In genomic region chr11:32225222-32226104, GRCm38 (mm10) we compare ENCODE assay signal across 8 mouse cellular contexts. TPM values are rescaled to one million over a fixed set of nuclear protein-coding genes. Genes with fewer than 3 reads are reported as not detected.
DNase-seq lines count a peak whose midpoint lies in the region; ATAC-seq and TF ChIP-seq lines count a peak whose summit lies in the region.

No protein-coding gene starts in this region.

- H3K4me3 ChIP-seq in forebrain, embryonic 12.5 days (replicated peaks) = no peak overlapping the region
- no peak overlapping the region for H3K4me3 ChIP-seq in hindbrain, embryonic 14.5 days (replicated peaks; ENCODE audit: low read length)
- no peak overlapping the region for H3K4me3 ChIP-seq in lung, embryonic 14.5 days (ENCODE audit: low read depth, low read length)
- H3K4me3 ChIP-seq in stomach, postnatal 0 days (ENCODE audit: low read depth, low read length) = no peak overlapping the region

- peaks cover 32% of the 10 kb centered on the region for H3K4me1 ChIP-seq in forebrain, embryonic 12.5 days
- H3K4me1 ChIP-seq in hindbrain, embryonic 14.5 days (replicated peaks; ENCODE audit: control insufficient read depth, insufficient read depth, low read length) = peaks cover 26% of the 10 kb centered on the region
- H3K4me1 ChIP-seq in lung, embryonic 14.5 days (ENCODE audit: insufficient read depth) = peaks cover 35% of the 10 kb centered on the region
- H3K4me1 ChIP-seq in stomach, postnatal 0 days (replicated peaks; ENCODE audit: control insufficient read depth, insufficient read depth) = peaks cover 25% of the 10 kb centered on the region

- H3K27me3 ChIP-seq in forebrain, embryonic 12.5 days = peaks cover 49% of the 10 kb centered on the region
- H3K27me3 ChIP-seq in hindbrain, embryonic 14.5 days (ENCODE audit: control insufficient read depth, insufficient read depth, low read length) = peaks cover 26% of the 10 kb centered on the region
- H3K27me3 ChIP-seq in lung, embryonic 14.5 days (ENCODE audit: insufficient read depth, low read length) = no peaks in the 10 kb centered on the region
- H3K27me3 ChIP-seq in stomach, postnatal 0 days (ENCODE audit: control insufficient read depth, insufficient read depth, low read length) = no peaks in the 10 kb centered on the region

- WGBS in forebrain, embryonic 12.5 days = 65% methylated on average over 7 of the region's 7 CpGs
- 71% methylated on average over 7 of the region's 7 CpGs for WGBS in hindbrain, embryonic 14.5 days
- WGBS in lung, embryonic 14.5 days = 43% methylated on average over 7 of the region's 7 CpGs
- 45% methylated on average over 7 of the region's 7 CpGs for WGBS in stomach, postnatal 0 days

- no peaks in the 10 kb centered on the region for H3K9me3 ChIP-seq in forebrain, embryonic 12.5 days
- H3K9me3 ChIP-seq in hindbrain, embryonic 14.5 days (ENCODE audit: control insufficient read depth, low read length) = no peaks in the 10 kb centered on the region
- no peaks in the 10 kb centered on the region for H3K9me3 ChIP-seq in lung, embryonic 14.5 days (ENCODE audit: low read depth, low read length)
- no peaks in the 10 kb centered on the region for H3K9me3 ChIP-seq in stomach, postnatal 0 days (ENCODE audit: control insufficient read depth, low read length)

- H3K36me3 ChIP-seq in forebrain, embryonic 12.5 days (replicated peaks) = peaks cover 12% of the 10 kb centered on the region
- peaks cover 15% of the 10 kb centered on the region for H3K36me3 ChIP-seq in hindbrain, embryonic 14.5 days (replicated peaks; ENCODE audit: control insufficient read depth, insufficient read depth)
- H3K36me3 ChIP-seq in lung, embryonic 14.5 days (ENCODE audit: insufficient read depth) = peaks cover 24% of the 10 kb centered on the region
- H3K36me3 ChIP-seq in stomach, postnatal 0 days (ENCODE audit: control insufficient read depth, insufficient read depth, low read length) = no peaks in the 10 kb centered on the region; the same call in none of the 2 replicates

- DNase-seq in cerebellum, adult 11-12 months = peak; percentile 58
- no peak for DNase-seq in cerebellum, adult 11 months
- DNase-seq in 3134 (ENCODE audit: extremely low read depth, insufficient read length, low spot score) = peak; percentile 76
- no peak for DNase-seq in hindbrain, embryonic 14.5 days (ENCODE audit: low spot score)
- DNase-seq in lung, embryonic 14.5 days = peak; percentile 77
- DNase-seq in stomach, postnatal 0 days (ENCODE audit: low spot score) = peak; percentile 51
- DNase-seq in retina, postnatal 1 day = no peak

- H3K27ac ChIP-seq in forebrain, embryonic 12.5 days = peak overlapping the region; percentile 38; the same call in 1 of the 2 replicates
- H3K27ac ChIP-seq in hindbrain, embryonic 14.5 days = peak overlapping the region; percentile 40
- H3K27ac ChIP-seq in lung, embryonic 14.5 days (ENCODE audit: low read depth) = peak overlapping the region; percentile 98
- H3K27ac ChIP-seq in stomach, postnatal 0 days (replicated peaks) = peak overlapping the region; percentile 93

- TF ChIP-seq CTCF in lung, embryonic 14.5 days (IDR thresholded peaks at IDR 0.05; ENCODE audit: low read depth) = no peak
- TF ChIP-seq CTCF in stomach, postnatal 0 days (IDR thresholded peaks at IDR 0.05; ENCODE audit: low read depth) = no peak

- no peak overlapping the region for H3K4me2 ChIP-seq in forebrain, embryonic 12.5 days
- H3K4me2 ChIP-seq in hindbrain, embryonic 14.5 days (replicated peaks) = no peak overlapping the region
- H3K4me2 ChIP-seq in lung, embryonic 14.5 days = peak overlapping the region; percentile 40
- H3K4me2 ChIP-seq in stomach, postnatal 0 days (replicated peaks; ENCODE audit: low read depth) = peak overlapping the region; percentile 89; the same call in 1 of the 2 replicates

- ATAC-seq in forebrain, embryonic 12.5 days (ENCODE audit: low FRiP score) = no peak
- ATAC-seq in hindbrain, embryonic 14.5 days (ENCODE audit: low FRiP score) = no peak
- peak; percentile 19; the same call in 1 of the 2 replicates for ATAC-seq in lung, embryonic 14.5 days (ENCODE audit: insufficient read depth)
- ATAC-seq in stomach, postnatal 0 days (ENCODE audit: low FRiP score, low TSS enrichment) = peak; percentile 2; the same call in 1 of the 2 replicates

- no peak overlapping the region for H3K9ac ChIP-seq in forebrain, embryonic 12.5 days
- H3K9ac ChIP-seq in hindbrain, embryonic 14.5 days = no peak overlapping the region
- peak overlapping the region; percentile 23; the same call in 1 of the 2 replicates for H3K9ac ChIP-seq in lung, embryonic 14.5 days
- no peak overlapping the region for H3K9ac ChIP-seq in stomach, postnatal 0 days (ENCODE audit: low read length)

- no peak for TF ChIP-seq EP300 in stomach, postnatal 0 days (optimal IDR thresholded peaks at IDR 0.05)

RNA-seq across cellular contexts. Expression of gene Mpg, which starts 0.8 kb away (rescaled TPM):
- polyA plus RNA-seq in forebrain, embryonic 12.5 days (2016; fragmentation: Nextera tagmentation; extraction: Ambion mirVana) = 25.0 and 29.3 TPM in 2 replicates
- polyA plus RNA-seq in hindbrain, embryonic 14.5 days (2014; fragmentation: Nextera tagmentation; extraction: Ambion mirVana) = 29.7 and 37.5 TPM in 2 replicates
- 39.6 and 42.2 TPM in 2 replicates for polyA plus RNA-seq in lung, embryonic 14.5 days (2014; fragmentation: Nextera tagmentation; extraction: Ambion mirVana)
- polyA plus RNA-seq in stomach, postnatal 0 days (2015; fragmentation: Nextera tagmentation; extraction: Ambion mirVana) = 19.9 and 22.1 TPM in 2 replicates

RNA-seq across cellular contexts. Expression of gene Rhbdf1, which starts 3.4 kb away (rescaled TPM):
- 18.3 and 19.1 TPM in 2 replicates for polyA plus RNA-seq in forebrain, embryonic 12.5 days (2016; fragmentation: Nextera tagmentation; extraction: Ambion mirVana)
- 18.9 and 20.0 TPM in 2 replicates for polyA plus RNA-seq in hindbrain, embryonic 14.5 days (2014; fragmentation: Nextera tagmentation; extraction: Ambion mirVana)
- 52.8 and 63.9 TPM in 2 replicates for polyA plus RNA-seq in lung, embryonic 14.5 days (2014; fragmentation: Nextera tagmentation; extraction: Ambion mirVana)
- polyA plus RNA-seq in stomach, postnatal 0 days (2015; fragmentation: Nextera tagmentation; extraction: Ambion mirVana) = 35.8 and 38.5 TPM in 2 replicates

RNA-seq across cellular contexts. Expression of gene Snrnp25, which starts 20.2 kb away (rescaled TPM):
- polyA plus RNA-seq in forebrain, embryonic 12.5 days (2016; fragmentation: Nextera tagmentation; extraction: Ambion mirVana) = 61.4 and 62.7 TPM in 2 replicates
- 48.6 and 49.9 TPM in 2 replicates for polyA plus RNA-seq in hindbrain, embryonic 14.5 days (2014; fragmentation: Nextera tagmentation; extraction: Ambion mirVana)
- 62.8 and 71.4 TPM in 2 replicates for polyA plus RNA-seq in lung, embryonic 14.5 days (2014; fragmentation: Nextera tagmentation; extraction: Ambion mirVana)
- 50.5 and 54.3 TPM in 2 replicates for polyA plus RNA-seq in stomach, postnatal 0 days (2015; fragmentation: Nextera tagmentation; extraction: Ambion mirVana)

RNA-seq across cellular contexts. Expression of gene Il9r, which starts 25.4 kb away (rescaled TPM):
- polyA plus RNA-seq in forebrain, embryonic 12.5 days (2016; fragmentation: Nextera tagmentation; extraction: Ambion mirVana) = not detected in 2 replicates
- not detected in 2 replicates for polyA plus RNA-seq in hindbrain, embryonic 14.5 days (2014; fragmentation: Nextera tagmentation; extraction: Ambion mirVana)
- 0.04 TPM in 1 of 2 replicates, not detected in the other for polyA plus RNA-seq in lung, embryonic 14.5 days (2014; fragmentation: Nextera tagmentation; extraction: Ambion mirVana)
- 0.02 TPM in 1 of 2 replicates, not detected in the other for polyA plus RNA-seq in stomach, postnatal 0 days (2015; fragmentation: Nextera tagmentation; extraction: Ambion mirVana)

RNA-seq across cellular contexts. Expression of gene Nprl3, which starts 42.0 kb away (rescaled TPM):
- 50.2 and 50.9 TPM in 2 replicates for polyA plus RNA-seq in forebrain, embryonic 12.5 days (2016; fragmentation: Nextera tagmentation; extraction: Ambion mirVana)
- polyA plus RNA-seq in hindbrain, embryonic 14.5 days (2014; fragmentation: Nextera tagmentation; extraction: Ambion mirVana) = 23.7 and 35.3 TPM in 2 replicates
- 44.0 and 46.3 TPM in 2 replicates for polyA plus RNA-seq in lung, embryonic 14.5 days (2014; fragmentation: Nextera tagmentation; extraction: Ambion mirVana)
- polyA plus RNA-seq in stomach, postnatal 0 days (2015; fragmentation: Nextera tagmentation; extraction: Ambion mirVana) = 28.0 and 28.2 TPM in 2 replicates

Comparison
In these comparisons a context has a peak if more than half of its experiments do, and no peak if none do; other contexts are left out.
1. DNase-seq: peak in cerebellum, adult 11-12 months (single experiment), 3134 (single experiment), lung, embryonic 14.5 days (single experiment) and stomach, postnatal 0 days (single experiment); none in cerebellum, adult 11 months (single experiment), hindbrain, embryonic 14.5 days (single experiment) and retina, postnatal 1 day (single experiment).
2. ATAC-seq: peak in lung, embryonic 14.5 days (single experiment) and stomach, postnatal 0 days (single experiment); none in forebrain, embryonic 12.5 days (single experiment) and hindbrain, embryonic 14.5 days (single experiment).
3. H3K27ac ChIP-seq: peak in every context shown above with its lines; median percentile 98 in lung, embryonic 14.5 days; 93 in stomach, postnatal 0 days; 40 in hindbrain, embryonic 14.5 days; 38 in forebrain, embryonic 12.5 days.
4. H3K4me2 ChIP-seq: peak in lung, embryonic 14.5 days (single experiment) and stomach, postnatal 0 days (single experiment); none in forebrain, embryonic 12.5 days (single experiment) and hindbrain, embryonic 14.5 days (single experiment).